Mouse (Mus musculus) cerebellum, adult 2 months (tissue): Measurements from ENCODE around the gene Reck.

Experiments
- CTCF ChIP-seq: fragments of 200-500 bp; IDR thresholded peaks from 2 replicates; pipeline ENCODE4 v1.5.1; 2011; ENCODE audit warnings: low read depth, mild to moderate bottlenecking, control low read depth, low read length, moderate library complexity, borderline replicate concordance; ENCODE audit not compliant: insufficient read depth
- POLR2A ChIP-seq: fragments of 200-500 bp; IDR thresholded peaks from 2 replicates; pipeline ENCODE4 v1.6.1; 2011; ENCODE audit warnings: low read length, control low read depth, borderline replicate concordance; ENCODE audit not compliant: insufficient read depth

GRCm38 (mm10) chr4:43859886-43860285, 15.4 kb upstream of the Reck start:
- TF ChIP-seq POLR2A (no peak), CTCF (no peak)
